Mouse (Mus musculus): ENCODE measurements around the gene Crhr1. TPM values are rescaled to one million over a fixed set of nuclear protein-coding genes. Genes with fewer than 3 reads are reported as not detected.

The Crhr1 gene
- total and polyA plus RNA-seq, 3 experiments = not detected

DNA sequence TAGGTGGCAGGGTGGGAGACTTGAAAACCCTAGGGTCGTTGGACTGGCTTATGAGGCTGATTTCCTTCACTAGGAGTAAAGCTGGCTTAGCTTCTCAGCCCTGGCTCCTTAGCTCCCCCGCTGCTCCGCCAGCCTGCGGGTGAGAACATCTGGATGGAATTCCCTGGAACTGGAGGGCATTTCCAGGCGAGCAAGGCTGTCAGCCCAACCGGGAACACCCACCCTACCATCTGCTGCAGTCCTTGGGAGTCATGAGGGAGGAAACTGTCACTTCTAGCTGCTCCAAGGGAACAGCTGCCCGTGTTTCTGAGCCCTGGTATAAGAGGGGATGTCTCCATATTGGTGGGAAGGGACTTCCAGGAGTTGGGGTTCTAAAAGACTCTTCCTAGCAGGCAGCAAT lies 33.1 kb upstream of the Crhr1 start:
- peaks cover 0 to 2% of the 10 kb centered on the region in 2 experiments; a peak in 2 of 4 replicates for H3K27me3 ChIP-seq (ENCODE audit: control insufficient read depth in 1 of 2, insufficient read depth in 2 of 2, low read length in 2 of 2)
- TF ChIP-seq UBTF (IDR thresholded peaks at IDR 0.05; ENCODE audit: borderline replicate concordance, insufficient read depth, low read depth, low read length) (no peak), ZMIZ1 (IDR thresholded peaks at IDR 0.05; ENCODE audit: low read depth, low read length) (no peak), MAZ (IDR thresholded peaks at IDR 0.05; ENCODE audit: low read depth, low read length) (no peak), USF1 (IDR thresholded peaks at IDR 0.05; ENCODE audit: low read depth, low read length) (no peak), MYC (IDR thresholded peaks at IDR 0.05; ENCODE audit: low read depth, low read length) (no peak), BHLHE40 (IDR thresholded peaks at IDR 0.05; ENCODE audit: borderline replicate concordance, low read depth, low read length) (no peak), EP300 (IDR thresholded peaks at IDR 0.05; ENCODE audit: low read depth in 1 of 2, low read length in 2 of 2) (no peak), GATA1 (IDR thresholded peaks at IDR 0.05; ENCODE audit: low read depth, low read length) (no peak), RAD21 (IDR thresholded peaks at IDR 0.05; ENCODE audit: low read depth, low read length) (no peak), MAX (IDR thresholded peaks at IDR 0.05; ENCODE audit: low read length) (no peak), NRF1 (IDR thresholded peaks at IDR 0.05; ENCODE audit: insufficient read depth, low read depth, low read length, poor library complexity, severe bottlenecking) (no peak), RCOR1 (IDR thresholded peaks at IDR 0.05; ENCODE audit: low read depth, low read length) (no peak), SMC3 (IDR thresholded peaks at IDR 0.05; ENCODE audit: low read depth, low read length) (no peak), ZNF384 (IDR thresholded peaks at IDR 0.05; ENCODE audit: low read depth, low read length) (no peak), TCF12 (IDR thresholded peaks at IDR 0.05; ENCODE audit: low read depth, low read length) (no peak), TBP (IDR thresholded peaks at IDR 0.05; ENCODE audit: low read depth, low read length) (no peak), POLR2AphosphoS5 (IDR thresholded peaks at IDR 0.05; ENCODE audit: borderline replicate concordance, low read depth, low read length) (no peak)
- H3K4me1 ChIP-seq (ENCODE audit: control insufficient read depth in 1 of 2, insufficient read depth in 2 of 2, low read length in 2 of 2) = no peaks in the 10 kb centered on the region
- no peaks in the 10 kb centered on the region for H3K36me3 ChIP-seq (ENCODE audit: control insufficient read depth in 1 of 2, insufficient read depth in 2 of 2, low read length in 2 of 2)
- H3K79me2 ChIP-seq (ENCODE audit: control insufficient read depth, insufficient read depth, low read length, poor library complexity) = no peaks in the 10 kb centered on the region
- H3K9ac ChIP-seq (ENCODE audit: control insufficient read depth, low read depth, low read length, poor library complexity, severe bottlenecking) = no peak overlapping the region
- no peak overlapping the region for H3K4me3 ChIP-seq (ENCODE audit: control insufficient read depth in 1 of 2, insufficient read depth in 1 of 2, low read depth in 2 of 2, low read length in 2 of 2)
- no peaks in the 10 kb centered on the region for H3K9me3 ChIP-seq (replicated peaks; ENCODE audit: insufficient read depth, low read length)
- no peak overlapping the region for H3K27ac ChIP-seq (ENCODE audit: control insufficient read depth, low read depth, low read length)
- DNase-seq (ENCODE audit: low read depth, low spot score) = no peak

DNA sequence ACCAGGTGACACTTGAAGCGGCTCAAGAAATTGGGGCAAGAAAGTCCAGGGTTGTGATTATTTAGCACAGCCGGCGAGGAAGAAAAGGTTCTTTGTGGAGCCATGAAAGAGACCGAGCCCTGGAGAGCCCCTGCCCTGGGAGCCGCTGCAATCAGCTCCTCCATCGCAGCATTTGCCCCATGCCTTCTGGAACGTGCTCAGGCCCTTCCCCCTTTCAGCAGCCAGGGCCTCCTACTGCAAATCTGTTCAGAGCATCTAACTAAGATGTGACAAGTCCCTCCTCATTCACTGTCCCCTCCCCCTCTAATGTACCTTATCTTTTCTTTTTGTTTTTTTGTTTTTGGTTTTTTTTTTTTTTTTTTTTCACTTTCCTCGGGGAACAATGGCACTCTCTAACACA lies 30.0 kb upstream of the Crhr1 start:
- H3K79me2 ChIP-seq (ENCODE audit: control insufficient read depth, insufficient read depth, low read length, poor library complexity) = no peaks in the 10 kb centered on the region
- peaks cover 0 to 2% of the 10 kb centered on the region in 2 experiments; a peak in 2 of 4 replicates for H3K27me3 ChIP-seq (ENCODE audit: control insufficient read depth in 1 of 2, insufficient read depth in 2 of 2, low read length in 2 of 2)
- no peaks in the 10 kb centered on the region for H3K36me3 ChIP-seq (ENCODE audit: control insufficient read depth in 1 of 2, insufficient read depth in 2 of 2, low read length in 2 of 2)
- no peaks in the 10 kb centered on the region for H3K4me1 ChIP-seq (ENCODE audit: control insufficient read depth in 1 of 2, insufficient read depth in 2 of 2, low read length in 2 of 2)
- no peak overlapping the region for H3K27ac ChIP-seq (ENCODE audit: control insufficient read depth, low read depth, low read length)
- H3K9ac ChIP-seq (ENCODE audit: control insufficient read depth, low read depth, low read length, poor library complexity, severe bottlenecking) = no peak overlapping the region
- no peak for TF ChIP-seq E2F4 (IDR thresholded peaks at IDR 0.05; ENCODE audit: borderline replicate concordance, low read depth, low read length)
- no peak for TF ChIP-seq KAT2A (conservative IDR thresholded peaks at IDR 0.05; ENCODE audit: low read depth, low read length)
- TF ChIP-seq TAL1 (IDR thresholded peaks at IDR 0.05; ENCODE audit: low read length) = no peak
- no peak for TF ChIP-seq MEF2A (IDR thresholded peaks at IDR 0.05; ENCODE audit: extremely low read depth, insufficient replicate concordance, low read depth, low read length, poor library complexity, severe bottlenecking)
- no peaks in the 10 kb centered on the region for H3K9me3 ChIP-seq (replicated peaks; ENCODE audit: insufficient read depth, low read length)
- no peak for DNase-seq (ENCODE audit: low read depth, low spot score)
- no peak overlapping the region for H3K4me3 ChIP-seq (ENCODE audit: control insufficient read depth in 1 of 2, insufficient read depth in 1 of 2, low read depth in 2 of 2, low read length in 2 of 2)

Measured in MEL (cell line).